Mouse (Mus musculus) brown adipose tissue, adult 24 weeks (tissue): ENCODE data around the gene Tiam1. TPM values are rescaled to one million over a fixed set of nuclear protein-coding genes. Genes with fewer than 3 reads are reported as not detected.

ENCODE experiments used
- H3K27ac ChIP-seq: fragments of 200-500 bp; replicated peaks from 2 replicates; pipeline ENCODE4 v1.5.1; 2012; ENCODE audit warnings: low read depth, mild to moderate bottlenecking, low read length
- H3K4me1 ChIP-seq: fragments of 200-500 bp; 2 replicates; pipeline ENCODE4 v1.6.1; 2012; ENCODE audit warnings: low read length, mixed read lengths; ENCODE audit not compliant: control insufficient read depth, insufficient read depth, insufficient read length
- H3K4me3 ChIP-seq: fragments of 200-500 bp; 2 replicates; pipeline ENCODE4 v1.5.1; 2012; ENCODE audit warnings: low read depth, mild to moderate bottlenecking, low read length, moderate library complexity; ENCODE audit not compliant: insufficient read depth
- polyA plus RNA-seq: library from polyadenylated mRNA; stranded (reverse); fragments of >200 nt; gene quantifications from 2 replicates; pipeline ENCODE4 v1.2.4, GENCODE M21; 2012; ENCODE audit not compliant: missing spikeins, insufficient read depth, insufficient read length

The Tiam1 gene
- polyA plus RNA-seq, 1 experiment: 15.9 TPM

DNA sequence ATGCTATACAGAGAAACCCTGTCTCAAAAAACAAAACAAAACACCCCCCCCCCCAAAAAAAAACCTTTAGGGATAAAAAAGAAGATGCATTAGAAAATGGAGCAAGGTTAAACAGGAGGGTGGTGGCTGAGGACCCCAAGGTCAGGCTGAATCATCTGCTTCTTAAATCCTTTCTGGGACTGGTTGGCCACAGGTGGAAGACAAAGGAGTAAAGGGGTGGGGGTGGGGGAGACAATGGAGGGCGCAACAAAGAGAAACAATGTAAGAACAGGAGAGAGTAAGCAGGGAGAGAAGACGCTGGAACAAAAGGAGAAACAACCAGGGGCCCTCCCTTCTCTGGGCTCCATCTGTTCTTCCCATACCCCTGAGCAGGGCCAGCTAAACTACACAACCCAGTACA is 21.9 kb upstream of the Tiam1 start:
- H3K4me1 ChIP-seq: no peaks in the 10 kb centered on the region
- no peak overlapping the region for H3K4me3 ChIP-seq
- no peak overlapping the region for H3K27ac ChIP-seq

DNA sequence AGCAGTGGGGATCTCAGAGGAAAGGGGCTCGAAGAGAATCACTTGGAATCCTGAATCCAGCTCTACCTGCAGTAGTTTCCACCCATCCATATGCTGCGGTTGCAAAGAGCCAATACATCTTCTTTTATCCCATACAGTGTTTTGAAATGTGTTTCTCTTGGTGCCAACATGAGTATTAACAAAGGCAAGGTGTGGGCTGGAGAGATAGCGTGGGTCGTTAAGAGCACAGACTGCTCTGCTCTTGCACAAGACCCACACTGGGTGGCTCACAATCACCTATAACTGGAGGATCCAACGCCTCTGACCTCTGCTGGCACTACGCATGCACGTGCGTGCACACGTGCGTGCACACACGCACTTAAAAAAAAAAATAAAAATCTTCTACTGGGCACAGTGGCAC is 21.4 kb upstream of the Tiam1 start:
- no peak overlapping the region for H3K4me3 ChIP-seq
- H3K27ac ChIP-seq: no peak overlapping the region
- no peaks in the 10 kb centered on the region for H3K4me1 ChIP-seq

DNA sequence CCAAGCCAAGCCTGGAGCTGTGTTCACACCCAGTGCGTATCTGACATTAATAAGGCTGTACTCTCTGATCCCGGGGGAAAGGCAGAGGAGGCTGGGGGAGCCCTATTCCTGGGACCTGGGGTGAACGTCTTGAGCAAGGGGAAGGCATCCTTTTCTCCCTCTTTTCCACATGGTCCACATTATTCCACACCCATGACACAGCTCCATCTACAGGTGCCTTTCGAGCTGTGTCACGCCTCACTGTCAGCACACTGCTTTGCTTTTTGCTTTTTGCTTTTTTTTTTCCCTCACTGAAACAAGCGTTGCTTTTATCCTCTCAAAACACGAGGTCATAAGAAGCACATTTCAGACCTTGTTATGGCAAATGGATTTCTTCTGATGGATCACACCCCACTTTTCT is 11.5 kb upstream of the Tiam1 start:
- Histone ChIP-seq H3K4me3 (no peak overlapping the region), H3K4me1 (no peaks in the 10 kb centered on the region), H3K27ac (no peak overlapping the region)

DNA sequence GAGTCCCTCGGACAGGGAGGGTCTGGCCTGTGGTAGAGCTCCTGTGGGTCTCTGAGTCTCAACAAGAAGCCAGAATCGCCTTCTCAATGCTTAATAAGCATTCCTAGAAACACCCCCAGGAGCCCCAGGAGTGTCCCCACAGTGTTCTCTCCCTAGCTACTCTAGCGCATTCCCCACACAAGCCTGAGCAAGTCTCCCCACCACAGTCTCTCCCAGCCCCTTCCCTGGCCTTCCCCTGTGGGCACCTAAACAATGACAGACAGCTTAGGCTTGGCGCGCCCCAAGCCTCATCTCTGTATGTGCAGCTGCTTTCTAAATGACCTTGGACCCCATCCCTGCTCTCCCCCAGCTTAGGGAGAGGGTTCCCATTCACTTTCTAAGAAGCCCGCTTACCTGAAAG is 7.3 kb upstream of the Tiam1 start:
- no peaks in the 10 kb centered on the region for H3K4me1 ChIP-seq
- no peak overlapping the region for H3K27ac ChIP-seq
- H3K4me3 ChIP-seq: no peak overlapping the region

DNA sequence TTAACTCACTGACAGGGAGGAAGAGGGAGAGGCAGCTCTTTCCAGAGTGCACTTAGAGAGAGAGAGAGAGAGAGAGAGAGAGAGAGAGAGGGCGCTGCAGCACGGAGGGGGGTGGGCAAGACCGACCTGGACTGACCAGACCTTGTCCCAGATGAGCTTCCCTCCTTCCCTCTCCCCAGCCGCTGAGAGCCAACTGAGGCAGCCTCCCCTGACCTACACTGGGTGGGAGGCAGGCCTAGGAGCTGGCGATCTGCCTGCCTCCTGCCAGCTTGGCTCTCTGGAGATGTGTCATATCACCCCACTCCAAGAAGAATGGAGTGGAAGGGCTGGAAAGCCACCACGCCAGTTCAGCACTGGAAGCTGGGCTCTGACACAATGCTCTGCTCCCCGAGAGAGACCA is 6.6 kb upstream of the Tiam1 start:
- H3K4me3 ChIP-seq: no peak overlapping the region
- no peak overlapping the region for H3K27ac ChIP-seq

DNA sequence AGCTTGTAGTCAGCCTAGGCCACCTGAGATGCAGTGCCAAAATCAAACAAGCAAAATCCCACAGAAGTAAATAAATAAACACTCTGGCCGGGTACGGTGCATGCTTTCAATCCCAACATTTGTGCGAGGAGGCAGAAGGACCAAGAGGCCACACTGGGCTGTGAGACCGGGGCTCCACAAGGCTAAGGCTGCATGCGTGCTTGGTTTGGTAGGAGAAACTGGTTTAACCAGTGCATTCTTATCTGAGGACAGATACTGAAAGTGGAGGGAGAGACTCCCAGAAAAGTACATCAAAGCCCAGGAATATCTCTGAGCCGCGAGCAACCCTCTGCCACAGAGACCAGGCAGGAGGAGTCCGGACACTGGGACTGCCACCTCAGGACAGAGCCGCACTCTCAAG is 5.8 kb upstream of the Tiam1 start:
- Histone ChIP-seq H3K4me1 (no peaks in the 10 kb centered on the region), H3K27ac (no peak overlapping the region), H3K4me3 (no peak overlapping the region)

More for the DNA sequence above, 6.6 kb upstream of the Tiam1 start:
- no peaks in the 10 kb centered on the region for H3K4me1 ChIP-seq

DNA sequence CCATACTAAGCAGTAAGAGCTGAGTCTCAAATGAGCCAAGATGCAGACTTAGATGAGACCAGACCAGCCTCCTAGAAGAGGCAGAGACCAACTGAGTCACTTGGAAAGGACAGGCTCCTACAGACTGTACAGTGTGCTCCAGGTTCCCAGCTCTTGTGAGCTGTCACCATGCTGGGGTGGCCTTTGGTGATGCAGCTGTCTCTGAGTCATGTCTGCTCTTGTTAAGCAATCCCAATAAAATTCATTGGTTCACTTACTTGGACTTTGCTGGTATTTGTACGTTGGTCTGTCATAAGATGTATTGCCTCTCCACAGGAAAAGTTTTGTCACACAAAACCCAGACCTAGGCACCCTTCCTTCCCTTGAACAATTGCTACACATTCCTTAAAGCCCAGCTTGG is 1.7 kb upstream of the Tiam1 start:
- no peak overlapping the region for H3K27ac ChIP-seq
- H3K4me3 ChIP-seq: no peak overlapping the region
- peaks cover 9% of the 10 kb centered on the region for H3K4me1 ChIP-seq

DNA sequence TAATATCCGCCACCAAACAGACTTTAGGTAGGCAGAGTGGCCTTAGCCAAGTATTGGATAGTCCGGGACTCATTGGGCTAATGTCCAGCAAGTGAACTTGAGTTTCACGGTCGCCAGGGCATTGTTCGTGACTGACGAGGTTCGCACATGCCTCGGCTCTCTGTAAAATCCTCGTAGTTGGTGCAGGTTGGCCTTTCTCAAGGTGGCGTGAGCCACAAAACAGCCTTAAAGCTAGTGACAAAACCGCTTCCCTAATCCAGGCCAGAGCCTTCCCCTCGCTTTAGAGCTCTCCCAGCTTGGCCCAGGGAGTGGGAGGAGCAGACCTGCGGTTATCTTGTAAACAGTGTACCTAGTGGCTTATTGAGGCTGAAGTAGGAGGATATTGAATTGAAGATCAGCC is 972 bp upstream of the Tiam1 start:
- peaks cover 9% of the 10 kb centered on the region for H3K4me1 ChIP-seq
- H3K4me3 ChIP-seq: peak overlapping the region; percentile 50
- H3K27ac ChIP-seq: no peak overlapping the region

DNA sequence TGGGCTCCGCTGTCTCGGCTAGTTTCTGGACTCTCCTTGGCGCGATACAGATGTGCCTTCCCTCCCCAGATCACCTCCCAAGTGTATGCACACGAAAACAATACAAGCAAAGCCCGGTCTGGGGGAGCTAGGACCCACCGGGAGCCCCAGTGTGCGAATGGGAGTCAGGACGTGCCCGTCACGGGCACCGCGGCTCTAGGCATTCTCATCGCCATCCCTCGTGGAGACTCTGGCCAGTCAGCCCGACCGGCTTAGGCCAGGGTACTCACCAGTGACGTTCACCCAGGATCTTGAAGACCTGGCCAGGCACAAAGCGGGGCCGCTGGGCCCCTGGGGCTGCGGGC is 181 bp downstream of the Tiam1 start:
- H3K27ac ChIP-seq: no peak overlapping the region
- peaks cover 9% of the 10 kb centered on the region for H3K4me1 ChIP-seq

DNA sequence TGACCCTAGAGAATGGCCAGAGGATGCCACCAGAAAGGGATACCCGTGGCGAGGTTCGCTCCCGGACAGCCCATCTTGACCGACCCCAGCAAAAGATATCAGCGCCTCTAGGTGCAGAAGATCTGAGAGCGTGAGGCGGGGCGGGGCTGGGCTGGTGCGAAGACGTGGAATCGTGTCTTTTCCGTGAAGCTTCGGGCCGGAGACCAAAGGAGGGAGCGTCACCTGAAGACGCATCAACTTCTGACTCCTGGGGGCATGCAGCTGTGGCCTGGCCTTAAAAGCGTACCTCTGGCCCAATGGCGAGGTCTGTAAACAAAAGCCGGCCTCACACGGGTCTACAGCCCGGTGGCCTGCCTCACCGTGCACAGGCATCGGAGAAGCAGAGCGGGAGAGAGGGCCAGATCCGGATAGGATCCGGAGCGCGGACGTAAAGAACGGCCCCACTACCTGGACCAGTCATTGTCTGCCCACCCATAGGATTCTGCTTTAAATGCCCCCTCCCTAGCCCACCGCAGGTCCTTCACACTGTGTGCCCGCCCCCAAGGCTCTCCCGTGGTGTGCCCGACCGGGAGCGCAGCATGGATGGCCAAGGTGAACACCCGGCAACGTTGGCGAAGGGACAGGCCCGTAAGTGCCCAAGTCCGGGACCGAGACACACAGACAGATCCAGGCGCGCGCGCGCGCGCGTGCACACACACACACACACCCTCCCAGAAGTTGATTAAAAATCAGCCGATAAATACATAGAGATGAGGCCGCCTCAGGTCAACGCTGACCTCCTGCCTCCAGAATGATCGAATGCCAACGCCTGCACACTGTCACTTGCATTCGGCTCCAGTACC is 774 bp downstream of the Tiam1 start:
- peak overlapping the region; percentile 60 for H3K4me3 ChIP-seq
- H3K4me1 ChIP-seq: peaks cover 9% of the 10 kb centered on the region
- no peak overlapping the region for H3K27ac ChIP-seq

More for the DNA sequence above, 181 bp downstream of the Tiam1 start:
- peak overlapping the region; percentile 60 for H3K4me3 ChIP-seq

DNA sequence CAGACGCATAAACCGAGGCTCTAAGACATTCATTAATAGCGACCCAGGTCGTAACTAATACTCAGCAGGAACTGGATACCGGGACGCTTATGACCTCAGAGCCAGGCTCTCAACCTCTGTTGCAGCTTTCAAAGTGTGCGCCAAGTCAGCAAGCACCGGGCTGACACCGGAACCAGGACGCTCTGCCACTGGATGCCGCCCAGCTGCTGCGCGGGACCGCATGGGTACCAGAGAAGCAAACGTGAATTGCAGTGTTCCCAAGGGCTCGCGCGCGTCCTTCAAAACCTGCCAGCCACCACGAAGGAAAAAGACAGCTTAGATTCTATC is 1.4 kb downstream of the Tiam1 start:
- Histone ChIP-seq H3K4me3 (peak overlapping the region; percentile 60), H3K4me1 (peaks cover 9% of the 10 kb centered on the region), H3K27ac (no peak overlapping the region)

DNA sequence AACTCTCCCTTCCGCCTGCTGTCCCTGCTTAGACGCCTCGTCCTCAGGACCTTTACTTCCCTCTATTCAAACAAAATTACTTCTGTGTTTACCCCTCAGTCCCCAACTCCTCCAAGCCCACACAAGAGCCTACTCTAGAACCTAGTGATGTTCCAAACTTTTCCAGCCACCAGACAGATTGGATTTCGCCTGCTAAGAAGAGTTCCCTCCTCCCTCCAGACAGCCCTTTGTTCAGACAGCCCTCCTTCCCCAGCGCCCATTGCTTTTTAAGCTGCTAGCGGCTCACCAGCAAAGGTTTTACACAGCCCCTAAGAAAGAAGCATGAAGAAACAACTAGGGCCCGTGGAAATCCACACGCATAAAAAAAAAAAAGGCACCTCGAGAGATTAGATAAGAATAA is 2.0 kb downstream of the Tiam1 start:
- Histone ChIP-seq H3K4me1 (peaks cover 9% of the 10 kb centered on the region), H3K4me3 (no peak overlapping the region), H3K27ac (no peak overlapping the region)

DNA sequence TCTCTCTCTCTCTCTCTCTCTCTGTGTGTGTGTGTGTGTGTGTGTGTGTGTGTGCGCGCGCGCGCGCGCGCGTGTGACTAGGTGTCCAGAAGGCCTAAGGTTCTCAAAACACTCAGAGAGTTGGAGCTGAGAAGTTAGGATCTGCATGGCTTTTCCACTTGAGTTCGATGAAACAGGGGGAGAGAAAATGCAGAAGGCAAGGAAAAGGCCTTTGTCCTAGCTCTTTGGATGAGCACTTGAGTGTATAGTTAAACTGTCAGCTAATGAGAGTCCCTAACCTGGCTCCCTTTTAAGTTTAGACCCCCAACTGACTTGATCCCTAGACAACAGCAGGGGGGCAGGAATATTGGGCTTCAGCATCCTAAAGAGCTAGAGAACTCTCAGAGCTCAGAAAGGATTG is 3.0 kb downstream of the Tiam1 start:
- Histone ChIP-seq H3K4me1 (peaks cover 9% of the 10 kb centered on the region), H3K27ac (no peak overlapping the region), H3K4me3 (no peak overlapping the region)

DNA sequence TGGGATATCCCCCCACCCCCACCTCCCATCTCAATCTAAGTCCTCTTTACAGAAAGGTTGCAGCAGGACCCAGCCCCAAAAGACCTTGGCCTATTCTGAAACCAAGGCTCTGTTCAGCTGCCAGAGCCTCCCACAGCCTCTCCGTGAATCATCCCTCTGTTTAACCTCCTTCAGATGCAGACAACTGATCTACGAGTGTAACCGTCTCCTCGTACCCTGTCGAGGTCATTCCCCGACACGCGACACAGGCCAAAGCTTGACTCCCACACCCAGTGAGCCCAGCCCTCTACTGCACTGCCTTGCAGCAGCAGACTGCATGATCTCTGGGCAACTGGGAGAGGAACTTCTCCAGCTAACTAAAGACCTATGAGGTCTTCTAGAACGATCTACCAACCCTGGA is 3.9 kb downstream of the Tiam1 start:
- H3K4me3 ChIP-seq: no peak overlapping the region
- H3K4me1 ChIP-seq: peaks cover 9% of the 10 kb centered on the region
- H3K27ac ChIP-seq: no peak overlapping the region

DNA sequence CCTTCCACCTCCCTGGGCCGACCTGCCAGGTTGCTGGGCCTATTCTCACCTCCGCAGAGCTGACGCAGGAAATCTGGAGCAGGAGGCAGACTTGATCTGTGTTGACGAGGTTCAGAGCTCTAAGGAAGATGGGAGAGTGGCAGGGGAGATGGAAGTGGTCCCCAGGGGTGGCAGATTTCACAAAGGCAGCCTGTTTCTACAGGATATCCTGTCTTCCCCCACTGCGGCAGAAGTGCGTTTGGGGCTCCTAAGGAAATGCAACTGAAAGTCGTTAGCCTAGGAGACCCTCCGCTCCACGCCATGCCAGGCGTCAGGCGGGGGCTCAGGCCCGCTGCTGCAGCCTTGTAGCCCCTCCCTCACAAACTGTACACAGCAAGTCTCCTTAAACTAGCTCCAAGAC is 5.4 kb downstream of the Tiam1 start:
- H3K4me1 ChIP-seq: peaks cover 9% of the 10 kb centered on the region
- H3K4me3 ChIP-seq: no peak overlapping the region
- H3K27ac ChIP-seq: no peak overlapping the region

DNA sequence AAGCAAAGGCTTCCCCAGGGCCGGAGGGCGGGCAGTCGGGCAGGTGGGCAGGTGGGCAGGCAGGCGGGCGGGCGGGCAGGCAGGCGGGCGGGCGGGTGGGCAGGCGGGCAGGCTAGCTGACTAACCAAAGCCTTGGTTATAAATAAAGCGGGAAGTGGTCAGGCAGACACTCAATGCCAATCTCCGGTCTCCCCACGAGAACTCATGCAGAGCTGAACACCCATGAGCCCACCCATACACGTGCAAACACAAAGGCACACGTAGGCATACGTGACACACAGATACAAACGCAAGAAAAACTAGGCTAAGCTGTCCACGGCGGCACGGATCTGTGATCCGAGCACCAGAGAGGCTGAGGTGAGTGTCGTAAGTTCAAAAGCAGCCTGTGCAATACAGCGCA is 6.4 kb downstream of the Tiam1 start:
- Histone ChIP-seq H3K27ac (no peak overlapping the region), H3K4me1 (no peaks in the 10 kb centered on the region)

More for the DNA sequence above, 6.4 kb downstream of the Tiam1 start:
- no peak overlapping the region for H3K4me3 ChIP-seq
